21 mouse cellular contexts compared by ENCODE assay signal in genomic region chr6:3922870-3923269, GRCm38 (mm10).
DNase-seq lines count a peak whose midpoint lies in the region; ATAC-seq and TF ChIP-seq lines count a peak whose summit lies in the region.
"Had no signal": no experiment of that assay in that cellular context is flagged by ENCODE, and none has a peak within 500 bp of the region (broad histone marks: within the 10 kb centered on the region; RNA-seq: fewer than 3 reads in every experiment).

No protein-coding gene starts in this region.

- intact Hi-C loops in left cerebral cortex, postnatal 4 days (cut with DNase I): no loop called here
- intact Hi-C loops in left cerebral cortex, postnatal 36 days (cut with DNase I): no loop called here

- no peak overlapping the region for H3K4me2 ChIP-seq in intestine, postnatal 0 days (replicated peaks; ENCODE audit: low read depth)
- H3K4me2 ChIP-seq: embryonic facial prominence, embryonic 12.5 days; liver, embryonic 12.5 days; lung, embryonic 14.5 days; midbrain, embryonic 11.5 days; neural tube, embryonic 13.5 days had no signal

- no peak for ATAC-seq in intestine, postnatal 0 days
- ATAC-seq: liver, embryonic 12.5 days had no signal

- no peak overlapping the region for H3K9ac ChIP-seq in intestine, postnatal 0 days (ENCODE audit: low read depth, low read length)
- H3K9ac ChIP-seq: embryonic facial prominence, embryonic 12.5 days; liver, embryonic 12.5 days; lung, embryonic 14.5 days; neural tube, embryonic 13.5 days had no signal

- H3K4me1 ChIP-seq in intestine, postnatal 0 days (replicated peaks; ENCODE audit: control insufficient read depth, insufficient read depth, low read length): no peaks in the 10 kb centered on the region
- H3K4me1 ChIP-seq: embryonic facial prominence, embryonic 12.5 days; hindbrain, embryonic 10.5 days; liver, embryonic 12.5 days; neural tube, embryonic 13.5 days had no signal

- no peaks in the 10 kb centered on the region for H3K36me3 ChIP-seq in intestine, postnatal 0 days (ENCODE audit: control insufficient read depth, insufficient read depth)
- H3K36me3 ChIP-seq: embryonic facial prominence, embryonic 12.5 days; hindbrain, embryonic 10.5 days; liver, embryonic 12.5 days; neural tube, embryonic 13.5 days had no signal

- no peaks in the 10 kb centered on the region for H3K9me3 ChIP-seq in intestine, postnatal 0 days (ENCODE audit: control insufficient read depth)
- H3K9me3 ChIP-seq: embryonic facial prominence, embryonic 12.5 days; hindbrain, embryonic 10.5 days; liver, embryonic 12.5 days; neural tube, embryonic 13.5 days had no signal

- H3K27me3 ChIP-seq in intestine, postnatal 0 days (replicated peaks; ENCODE audit: control insufficient read depth, insufficient read depth, low read length): no peaks in the 10 kb centered on the region
- H3K27me3 ChIP-seq: embryonic facial prominence, embryonic 12.5 days; liver, embryonic 12.5 days; neural tube, embryonic 13.5 days had no signal

- H3K27ac ChIP-seq in intestine, postnatal 0 days (ENCODE audit: low read depth, low read length): no peak overlapping the region
- H3K27ac ChIP-seq: embryonic facial prominence, embryonic 12.5 days; hindbrain, embryonic 10.5 days; liver, embryonic 12.5 days; neural tube, embryonic 13.5 days had no signal

- no peak for TF ChIP-seq CTCF in intestine, postnatal 0 days (IDR thresholded peaks at IDR 0.05; ENCODE audit: low read depth)

- WGBS in intestine, postnatal 0 days: 84% methylated on average over 4 of the region's 4 CpGs

- H3K4me3 ChIP-seq in intestine, postnatal 0 days (ENCODE audit: low read depth, low read length): no peak overlapping the region
- H3K4me3 ChIP-seq: embryonic facial prominence, embryonic 12.5 days; hindbrain, embryonic 10.5 days; liver, embryonic 12.5 days; neural tube, embryonic 13.5 days had no signal

- DNase-seq in left cerebral cortex, adult 11 months (ENCODE audit: low spot score): peak; percentile 38
- no peak for DNase-seq in left cerebral cortex, postnatal 4 days
- peak; percentile 61 for DNase-seq in layer of hippocampus, adult 9-11 months
- DNase-seq in left cerebral cortex, postnatal 36 days (ENCODE audit: low spot score in 2 of 2): peak; percentile 17 to 20
- DNase-seq in thymus, adult 18-20 months: no peak
- no peak for DNase-seq in gastrocnemius, adult 18-20 months (ENCODE audit: low spot score)
- DNase-seq: adrenal gland, adult 8-10 months; B cell, adult 2 months; cerebellum, adult 2 months; heart, adult 18-20 months; kidney, adult 8-10 months; kidney, postnatal 25 days; lung, embryonic 14.5 days; lung, postnatal 4 days; thymus, postnatal 36 days had no signal

Comparison
In these comparisons a context has a peak if more than half of its experiments do, and no peak if none do; other contexts are left out.
1. DNase-seq: peak in left cerebral cortex, adult 11 months (single experiment), layer of hippocampus, adult 9-11 months (single experiment) and left cerebral cortex, postnatal 36 days (2 of 2); none in left cerebral cortex, postnatal 4 days (single experiment), thymus, adult 18-20 months (0 of 2) and gastrocnemius, adult 18-20 months (single experiment).